In genomic region chr7:107664063-107665056, GRCm38 (mm10) we compare ENCODE assay signal across 8 mouse cellular contexts. TPM values are rescaled to one million over a fixed set of nuclear protein-coding genes. Genes with fewer than 3 reads are reported as not detected.
A peak's percentile ranks its signal among the peaks of the same experiment; 100 is the strongest.
DNase-seq lines count a peak whose midpoint lies in the region; ATAC-seq lines count a peak whose summit lies in the region.

No protein-coding gene starts in this region.

- no peaks in the 10 kb centered on the region for H3K36me3 ChIP-seq in forebrain, embryonic 15.5 days
- H3K36me3 ChIP-seq in midbrain, embryonic 11.5 days (ENCODE audit: control insufficient read depth, insufficient read depth, low read length), result no peaks in the 10 kb centered on the region

- peak; percentile 23; the same call in 1 of the 2 replicates for ATAC-seq in forebrain, embryonic 15.5 days (replicated peaks)
- no peak for ATAC-seq in midbrain, embryonic 11.5 days (ENCODE audit: low FRiP score)
- ATAC-seq in erythroid progenitor cell, adult 5-6 weeks (replicated peaks; ENCODE audit: low FRiP score, poor library complexity, severe bottlenecking), result no peak

- peaks cover 23% of the 10 kb centered on the region for H3K4me1 ChIP-seq in forebrain, embryonic 15.5 days
- H3K4me1 ChIP-seq in midbrain, embryonic 11.5 days (ENCODE audit: control insufficient read depth, insufficient read depth, low read length), result peaks cover 30% of the 10 kb centered on the region

- H3K4me3 ChIP-seq in forebrain, embryonic 15.5 days, result no peak overlapping the region
- no peak overlapping the region for H3K4me3 ChIP-seq in midbrain, embryonic 11.5 days (ENCODE audit: low read depth, low read length)

- H3K9ac ChIP-seq in forebrain, embryonic 15.5 days (replicated peaks), result no peak overlapping the region
- H3K9ac ChIP-seq in midbrain, embryonic 11.5 days (ENCODE audit: low read length), result no peak overlapping the region

- 46% methylated on average over 8 of the region's 8 CpGs for WGBS in forebrain, embryonic 15.5 days
- 45% methylated on average over 8 of the region's 8 CpGs for WGBS in midbrain, embryonic 11.5 days

- H3K4me2 ChIP-seq in forebrain, embryonic 15.5 days (replicated peaks), result no peak overlapping the region
- H3K4me2 ChIP-seq in midbrain, embryonic 11.5 days, result no peak overlapping the region

- H3K27ac ChIP-seq in forebrain, embryonic 15.5 days (replicated peaks), result 0 out of 2 replicates have a peak overlapping the region, but pooled peaks have one; percentile 27
- H3K27ac ChIP-seq in midbrain, embryonic 11.5 days (ENCODE audit: low read depth, low read length), result no peak overlapping the region

- no peaks in the 10 kb centered on the region for H3K27me3 ChIP-seq in forebrain, embryonic 15.5 days
- no peaks in the 10 kb centered on the region for H3K27me3 ChIP-seq in midbrain, embryonic 11.5 days (ENCODE audit: control insufficient read depth, insufficient read depth, low read length)

- DNase-seq in right cerebral cortex, postnatal 10 days (ENCODE audit: low spot score in 2 of 2), result peak; percentile 27 to 28
- no peak for DNase-seq in right cerebral cortex, postnatal 14 days
- DNase-seq in heart, postnatal 4 days, result peak; percentile 56
- DNase-seq in kidney, postnatal 4 days, result peak; percentile 36 to 65
- peak; percentile 84 for DNase-seq in midbrain, embryonic 11.5 days (ENCODE audit: low spot score, missing footprints)
- DNase-seq in frontal cortex, postnatal 10 days (ENCODE audit: low spot score in 2 of 2), result no peak

- no peaks in the 10 kb centered on the region for H3K9me3 ChIP-seq in forebrain, embryonic 15.5 days
- no peaks in the 10 kb centered on the region for H3K9me3 ChIP-seq in midbrain, embryonic 11.5 days (ENCODE audit: control insufficient read depth, low read length)

RNA-seq across cellular contexts. Expression of gene 5330417H12Rik, which starts 39.4 kb away (rescaled TPM):
- polyA plus RNA-seq in forebrain, embryonic 15.5 days (2015; fragmentation: Nextera tagmentation; extraction: Ambion mirVana), result not detected in 2 replicates
- total RNA-seq in heart, postnatal 4 days (2021), result not detected
- not detected in 2 replicates for polyA plus RNA-seq in midbrain, embryonic 11.5 days (2014; fragmentation: Nextera tagmentation; extraction: Ambion mirVana)
- total RNA-seq in erythroid progenitor cell, adult 5-6 weeks (2015; ENCODE audit: low replicate concordance), result not detected in 2 replicates
- total RNA-seq in erythroid progenitor cell, adult 5-6 weeks (2017; ENCODE audit: low replicate concordance), result not detected in 2 replicates

Comparison
In these comparisons a context has a peak if more than half of its experiments do, and no peak if none do; other contexts are left out.
1. DNase-seq: peak in right cerebral cortex, postnatal 10 days (2 of 2), heart, postnatal 4 days (single experiment), kidney, postnatal 4 days (2 of 2) and midbrain, embryonic 11.5 days (single experiment); none in right cerebral cortex, postnatal 14 days (single experiment) and frontal cortex, postnatal 10 days (0 of 2).